Mouse (Mus musculus) liver, embryonic 15.5 days (tissue): ENCODE results near the gene Gm3543. TPM values are rescaled to one million over a fixed set of nuclear protein-coding genes. Genes with fewer than 3 reads are reported as not detected.
"Not testable (repeated sequence)": the region's sequence is repeated elsewhere in the genome, so short reads cannot be mapped to it uniquely, and the experiment has no call there.

Experiments used
- ATAC-seq: fragments of 200-750 bp; cut with Nextera tagmentation; 2 replicates; pipeline ENCODE4 v1.8.0; 2017; ENCODE audit warnings: moderate number of reproducible peaks, mild to moderate bottlenecking, moderate library complexity; ENCODE audit not compliant: insufficient read depth
- H3K27ac ChIP-seq: fragments of 300-500 bp; sonication (generic); replicated peaks from 2 replicates; pipeline ENCODE4 v1.5.1; 2015; ENCODE audit warnings: mild to moderate bottlenecking, inconsistent platforms
- H3K27me3 ChIP-seq: fragments of 300-500 bp; sonication (generic); 2 replicates; pipeline ENCODE4 v1.6.1; 2015; ENCODE audit warnings: mild to moderate bottlenecking, inconsistent platforms
- H3K36me3 ChIP-seq: fragments of 300-500 bp; sonication (generic); replicated peaks from 2 replicates; pipeline ENCODE4 v1.6.1; 2015; ENCODE audit warnings: moderate library complexity, mild to moderate bottlenecking, inconsistent platforms
- H3K4me1 ChIP-seq: fragments of 300-500 bp; sonication (generic); replicated peaks from 2 replicates; pipeline ENCODE4 v1.6.1; 2015; ENCODE audit warnings: inconsistent platforms
- H3K4me2 ChIP-seq: fragments of 300-500 bp; sonication (generic); 2 replicates; pipeline ENCODE4 v1.6.1; 2015; ENCODE audit warnings: moderate library complexity, mild to moderate bottlenecking, inconsistent platforms
- H3K4me3 ChIP-seq: fragments of 300-500 bp; sonication (generic); replicated peaks from 2 replicates; pipeline ENCODE4 v1.5.1; 2015; ENCODE audit warnings: mild to moderate bottlenecking, inconsistent platforms
- H3K9ac ChIP-seq: fragments of 300-500 bp; sonication (generic); 2 replicates; pipeline ENCODE4 v1.6.1; 2015; ENCODE audit warnings: moderate library complexity, mild to moderate bottlenecking, inconsistent platforms
- H3K9me3 ChIP-seq: fragments of 300-500 bp; sonication (generic); replicated peaks from 2 replicates; pipeline ENCODE4 v1.6.1; 2016; ENCODE audit warnings: inconsistent platforms
- WGBS: fragments of 180-500 bp; shearing (Covaris S2); methylation state at CpG from one replicate; pipeline ENCODE4 v1.1.7; 2015; ENCODE audit warnings: mixed read lengths; ENCODE audit not compliant: insufficient replicate concordance; 5-methylcytosine and 5-hydroxymethylcytosine counted together
- polyA plus RNA-seq: library from polyadenylated mRNA; unstranded; fragments of >200 nt; fragmentation: Nextera tagmentation; extraction: Ambion mirVana; gene quantifications from 2 replicates; pipeline ENCODE4 v1.2.1, GENCODE M21; 2015

The Gm3543 gene
- polyA plus RNA-seq, result not detected in 2 replicates

- H3K27ac ChIP-seq, H3K9me3 ChIP-seq, H3K9ac ChIP-seq, H3K36me3 ChIP-seq, ATAC-seq, H3K4me3 ChIP-seq, H3K4me1 ChIP-seq, H3K4me2 ChIP-seq, H3K27me3 ChIP-seq: not testable (repeated sequence)
- WGBS, result 40% methylated on average over 1 of the region's 1 CpGs
Measured at GRCm38 (mm10) chr14:41983225-41983624, at the start of gene Gm3543. Gm3543 (minus strand) TSS chr14:41983325.

GRCm38 (mm10) chr14:41968596-41968995 is 14.5 kb downstream of the Gm3543 start:
- not testable (repeated sequence) for ATAC-seq

GRCm38 (mm10) chr14:41967827-41968226 is 15.3 kb downstream of the Gm3543 start, which contains the start of gene Gm6401:
Gm6401 (minus strand) TSS chr14:41967927.
- H3K4me1 ChIP-seq, ATAC-seq, H3K27ac ChIP-seq, H3K36me3 ChIP-seq, H3K27me3 ChIP-seq, H3K9me3 ChIP-seq, H3K4me3 ChIP-seq, H3K4me2 ChIP-seq, H3K9ac ChIP-seq: not testable (repeated sequence)
- 60% methylated on average over 1 of the region's 1 CpGs for WGBS

More at GRCm38 (mm10) chr14:41968596-41968995, 14.5 kb downstream of the Gm3543 start:
- H3K27ac ChIP-seq, H3K9me3 ChIP-seq, H3K4me3 ChIP-seq, H3K4me2 ChIP-seq, H3K9ac ChIP-seq, H3K4me1 ChIP-seq, H3K27me3 ChIP-seq, H3K36me3 ChIP-seq: not testable (repeated sequence)
- WGBS, result 38% methylated on average over 3 of the region's 3 CpGs

GRCm38 (mm10) chr14:41964095-41964494 is 19.0 kb downstream of the Gm3543 start:
- not testable (repeated sequence) for H3K4me1 ChIP-seq, H3K36me3 ChIP-seq, H3K27ac ChIP-seq, H3K4me2 ChIP-seq, H3K9me3 ChIP-seq, ATAC-seq, H3K4me3 ChIP-seq, H3K9ac ChIP-seq, H3K27me3 ChIP-seq
- WGBS, result 37% methylated on average over 4 of the region's 4 CpGs

- WGBS, result 39% methylated on average over 2 of the region's 2 CpGs
- H3K4me2 ChIP-seq, H3K36me3 ChIP-seq, H3K9ac ChIP-seq, ATAC-seq, H3K27ac ChIP-seq, H3K4me3 ChIP-seq, H3K4me1 ChIP-seq, H3K9me3 ChIP-seq, H3K27me3 ChIP-seq: not testable (repeated sequence)
Measured at GRCm38 (mm10) chr14:41943695-41944094, 39.4 kb downstream of the Gm3543 start, which contains the start of gene 1700024B05Rik. 1700024B05Rik (plus strand) TSS chr14:41943995.

Other genes with a start within 250 kb of the Gm3543 start
- gene Gm7929, start 232.7 kb downstream of the Gm3543 start, polyA plus RNA-seq, result not detected in 2 replicates
- not detected in 2 replicates for gene Gm47189, start 210.9 kb downstream of the Gm3543 start, polyA plus RNA-seq
- gene Gm7980, start 76.0 kb downstream of the Gm3543 start, polyA plus RNA-seq, result not detected in 2 replicates
- gene 1700049E17Rik1, start 58.4 kb downstream of the Gm3543 start, polyA plus RNA-seq, result not detected in 2 replicates
- gene 1700024B05Rik, start 39.3 kb downstream of the Gm3543 start, polyA plus RNA-seq, result not detected in 2 replicates
- gene Gm6401, start 15.4 kb downstream of the Gm3543 start, polyA plus RNA-seq, result not detected in 2 replicates
- gene Gm7951, start 134.0 kb upstream of the Gm3543 start, polyA plus RNA-seq, result not detected in 2 replicates
- not detected in 2 replicates for gene Gm17027, start 179.3 kb upstream of the Gm3543 start, polyA plus RNA-seq
- not detected in 2 replicates for gene Gm3573, start 207.5 kb upstream of the Gm3543 start, polyA plus RNA-seq